In genomic region chr13:85359143-85359542, GRCm38 (mm10) we compare ENCODE assay signal across 15 mouse cellular contexts.
DNase-seq lines count a peak whose midpoint lies in the region; ATAC-seq lines count a peak whose summit lies in the region.
"Had no signal": no experiment of that assay in that cellular context is flagged by ENCODE, and none has a peak within 500 bp of the region (broad histone marks: within the 10 kb centered on the region; RNA-seq: fewer than 3 reads in every experiment).

No protein-coding gene starts in this region.

- DNase-seq in 3T3-L1 (ENCODE audit: low read depth, low spot score), result peak; percentile 88
- peak; percentile 43 for DNase-seq in CD4-positive helper T cell, adult 2 months (ENCODE audit: low read depth, low spot score)
- DNase-seq in T-cell, adult 2 months (ENCODE audit: low spot score), result peak; percentile 13
- DNase-seq in spleen, postnatal 4 days (ENCODE audit: low spot score in 2 of 2), result no peak
- DNase-seq in lung, postnatal 10 days, result no peak
- DNase-seq: adrenal gland, postnatal 25 days; cerebellum, adult 9-11 months; gastrocnemius, postnatal 25 days; kidney, adult 2 months; kidney, postnatal 10 days; right cerebral cortex, postnatal 4 days; thymus, postnatal 14 days had no signal

- ATAC-seq in inflammation-experienced regulatory T-cells, adult 6 months, result peak; percentile 83
- ATAC-seq in erythroblast, adult 5-6 weeks (replicated peaks; ENCODE audit: low FRiP score, poor library complexity, severe bottlenecking), result no peak
- ATAC-seq: hindbrain, embryonic 16.5 days had no signal

Comparison
In these comparisons a context has a peak if more than half of its experiments do, and no peak if none do; other contexts are left out.
1. DNase-seq: peak in 3T3-L1 (single experiment), CD4-positive helper T cell, adult 2 months (single experiment) and T-cell, adult 2 months (single experiment); none in spleen, postnatal 4 days (0 of 2) and lung, postnatal 10 days (single experiment).